Mouse (Mus musculus) left cerebral cortex, adult 8-10 months (tissue): Measurements from ENCODE around the gene Olfr270. TPM values are rescaled to one million over a fixed set of nuclear protein-coding genes. Genes with fewer than 3 reads are reported as not detected.

Source experiments
- total RNA-seq, 4 experiments: library from RNA; stranded (reverse); gene quantifications; 2 replicates each; pipeline ENCODE4 v1.2.4; 2022

Olfr270 gene
- total RNA-seq, 4 experiments from 2014 or later = not detected

Other genes with a start within 250 kb of the Olfr270 start
- gene Olfr275, start 149.9 kb upstream of the Olfr270 start, total RNA-seq = not detected
- gene Olfr273, start 105.3 kb upstream of the Olfr270 start, total RNA-seq = not detected
- gene Olfr272, start 45.4 kb upstream of the Olfr270 start, total RNA-seq = not detected
- gene Nipsnap3a, start 24.7 kb downstream of the Olfr270 start, total RNA-seq = not detected
- gene Nipsnap3b, start 47.3 kb downstream of the Olfr270 start, total RNA-seq = 10 to 100 TPM; 11.8 to 17.5 (median 13.2) TPM
- gene Abca1, start 195.3 kb downstream of the Olfr270 start, total RNA-seq = 10 to 100 TPM; 22.3 to 28.5 (median 23.2) TPM